Mouse (Mus musculus): Measurements from ENCODE around the gene Zcchc2.

DNA sequence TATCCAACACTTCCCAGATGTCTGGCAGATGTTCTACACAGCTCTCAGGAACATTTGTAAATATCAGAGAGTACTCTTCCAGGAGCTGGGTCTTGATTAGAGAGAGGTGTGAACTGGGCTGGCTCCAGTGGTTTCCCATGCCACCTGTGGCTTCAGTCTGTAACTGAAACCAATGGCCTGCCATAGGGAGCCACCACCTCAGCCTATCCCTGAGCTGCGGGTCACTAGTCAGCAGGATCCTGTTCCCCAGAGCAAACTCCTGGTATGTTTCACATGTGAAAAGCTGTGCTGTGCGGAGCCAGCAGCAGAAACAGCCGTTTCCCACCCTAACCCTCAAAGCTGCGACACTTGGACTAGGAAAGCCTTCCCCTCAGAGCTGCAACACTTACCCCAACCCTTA lies 28.7 kb upstream of the Zcchc2 start:
- TF ChIP-seq CTCF (conservative IDR thresholded peaks at IDR 0.05; ENCODE audit: low read length) (no peak), NANOG (IDR thresholded peaks at IDR 0.05; ENCODE audit: borderline replicate concordance, low read length) (no peak)
